Mouse (Mus musculus): ENCODE results near the gene Prpf18. TPM values are rescaled to one million over a fixed set of nuclear protein-coding genes. Genes with fewer than 3 reads are reported as not detected.

The Prpf18 gene
- 50.1 and 56.9 TPM in 2 replicates for polyA plus RNA-seq (2016; fragmentation: Nextera tagmentation; extraction: Ambion mirVana)

DNA sequence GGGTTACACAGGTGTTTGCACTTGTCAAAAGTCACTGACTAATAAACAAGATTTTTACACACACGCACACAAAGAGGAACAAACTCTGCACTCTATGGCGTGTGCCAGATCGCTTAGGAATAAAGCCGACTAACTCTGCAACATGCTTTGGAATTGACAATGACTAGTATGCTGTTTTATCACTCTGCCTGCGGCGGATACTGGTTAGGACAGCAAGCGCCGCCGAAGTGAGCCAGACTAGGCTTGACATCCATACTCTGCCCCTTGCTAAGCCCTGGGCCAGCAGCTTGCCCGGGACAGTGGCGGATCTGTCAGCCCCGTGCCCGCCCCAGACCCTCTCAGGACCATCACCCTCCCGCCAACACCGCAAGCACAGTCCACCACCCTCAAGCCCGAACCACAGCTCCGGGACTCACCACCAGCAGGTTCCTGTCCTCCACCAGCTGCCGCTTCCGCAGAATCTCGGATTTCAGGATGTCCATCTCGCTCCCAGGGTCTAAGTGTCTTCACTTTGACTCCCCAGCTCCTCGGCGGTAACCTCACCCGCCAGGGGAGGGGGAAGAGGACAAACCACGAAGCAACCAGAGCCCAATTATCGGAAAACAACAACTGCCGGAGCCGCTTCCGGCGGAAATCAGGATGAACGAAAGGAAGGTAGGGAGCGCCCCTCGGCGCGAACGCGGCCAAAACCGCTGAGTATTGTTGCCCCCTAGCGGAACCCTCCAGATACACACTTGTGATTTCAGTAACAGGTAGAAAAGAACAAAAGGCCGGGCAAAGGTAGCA is at the start of gene Prpf18:
Gene Prpf18, minus strand, starts transcription at position 614 of the 786 bp plus-strand sequence.
- 1% methylated on average over 40 of the region's 40 CpGs for WGBS
- Histone ChIP-seq H3K4me1 (peaks cover 11% of the 10 kb centered on the region), H3K9ac (peak within 1 kb of the TSS; percentile 92), H3K27me3 (no peaks in the 10 kb centered on the region), H3K9me3 (replicated peaks) (no peaks in the 10 kb centered on the region), H3K36me3 (peaks cover 4% of the 10 kb centered on the region; the same call in 1 of the 2 replicates), H3K27ac (peak within 1 kb of the TSS; percentile 78), H3K4me2 (replicated peaks) (peak within 1 kb of the TSS; percentile 78), H3K4me3 (peak within 1 kb of the TSS; percentile 92)
- ATAC-seq (ENCODE audit: low FRiP score), result peak; percentile 89

DNA sequence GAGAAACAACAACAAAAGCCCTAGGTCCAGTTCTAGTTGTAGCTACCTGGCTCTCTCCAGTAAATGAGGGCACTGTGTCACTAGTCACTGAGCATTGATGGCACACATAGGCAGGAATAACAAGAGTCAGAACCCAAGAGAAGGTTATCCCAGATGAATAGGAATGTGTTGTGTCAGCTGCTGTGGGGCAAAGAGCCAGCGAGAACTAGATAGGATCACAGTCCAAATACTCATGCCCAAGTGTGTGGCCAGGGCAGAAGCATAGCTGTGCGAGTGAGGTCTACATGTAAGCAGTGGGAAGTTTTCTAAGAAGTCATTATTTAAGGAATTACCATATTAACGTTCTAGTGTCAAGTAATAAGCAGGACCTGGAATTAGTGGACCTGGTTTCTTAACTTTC is 28.0 kb upstream of the Prpf18 start:
- H3K4me2 ChIP-seq (replicated peaks), result no peak overlapping the region
- no peak overlapping the region for H3K4me3 ChIP-seq
- H3K27ac ChIP-seq, result no peak overlapping the region
- H3K9ac ChIP-seq, result no peak overlapping the region
- no peaks in the 10 kb centered on the region for H3K36me3 ChIP-seq
- H3K27me3 ChIP-seq, result no peaks in the 10 kb centered on the region
- no peaks in the 10 kb centered on the region for H3K9me3 ChIP-seq (replicated peaks)
- H3K4me1 ChIP-seq, result no peaks in the 10 kb centered on the region
- 81% methylated on average over 3 of the region's 3 CpGs for WGBS
- ATAC-seq (ENCODE audit: low FRiP score), result no peak

DNA sequence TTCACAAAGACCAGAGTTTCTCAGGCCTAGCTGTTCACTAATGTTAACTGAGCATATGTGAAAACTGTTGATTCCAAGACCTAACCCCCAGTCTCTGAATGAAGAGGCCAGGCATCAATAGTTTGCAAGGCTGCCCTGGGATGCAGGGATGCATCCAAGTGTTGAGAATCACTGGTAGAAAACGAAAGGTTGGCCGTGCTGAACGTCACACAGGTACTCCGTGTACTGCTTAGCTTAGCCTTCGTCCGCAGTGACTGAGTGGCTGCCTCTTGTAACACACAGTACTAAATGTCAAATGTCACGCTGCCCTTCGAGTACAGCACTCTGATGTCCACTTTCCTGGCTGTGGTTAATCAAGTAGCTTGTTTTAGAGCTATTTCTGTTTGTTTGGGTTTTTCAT is 19.7 kb upstream of the Prpf18 start:
- Histone ChIP-seq H3K9ac (no peak overlapping the region), H3K36me3 (no peaks in the 10 kb centered on the region), H3K4me1 (no peaks in the 10 kb centered on the region), H3K9me3 (replicated peaks) (no peaks in the 10 kb centered on the region), H3K27ac (no peak overlapping the region), H3K4me3 (no peak overlapping the region), H3K27me3 (no peaks in the 10 kb centered on the region), H3K4me2 (replicated peaks) (no peak overlapping the region)
- WGBS, result 87% methylated on average over 8 of the region's 8 CpGs
- no peak for ATAC-seq (ENCODE audit: low FRiP score)

DNA sequence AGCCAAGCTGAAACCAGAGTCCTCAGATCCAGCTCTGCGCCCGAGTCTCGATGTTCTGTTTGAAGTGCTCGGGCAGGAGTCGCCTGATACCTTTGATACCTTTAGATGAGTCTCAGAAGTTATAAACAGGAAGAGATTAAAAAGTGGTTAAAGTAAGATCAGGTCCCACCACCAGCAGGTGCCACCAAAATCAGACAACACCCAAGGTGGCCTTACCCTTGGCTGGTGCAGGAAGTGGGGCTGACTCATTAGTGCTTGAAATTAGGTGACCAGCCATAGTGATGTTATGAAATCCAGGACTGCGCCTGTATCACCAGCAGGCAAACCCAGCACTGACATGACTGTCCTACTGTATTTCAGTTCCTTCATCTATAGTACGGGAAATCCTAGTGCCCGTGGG is 17.8 kb upstream of the Prpf18 start:
- Histone ChIP-seq H3K9ac (no peak overlapping the region), H3K27ac (no peak overlapping the region), H3K4me3 (no peak overlapping the region), H3K36me3 (no peaks in the 10 kb centered on the region), H3K4me2 (replicated peaks) (no peak overlapping the region), H3K9me3 (replicated peaks) (no peaks in the 10 kb centered on the region), H3K4me1 (no peaks in the 10 kb centered on the region), H3K27me3 (no peaks in the 10 kb centered on the region)
- 92% methylated on average over 8 of the region's 8 CpGs for WGBS
- no peak for ATAC-seq (ENCODE audit: low FRiP score)

DNA sequence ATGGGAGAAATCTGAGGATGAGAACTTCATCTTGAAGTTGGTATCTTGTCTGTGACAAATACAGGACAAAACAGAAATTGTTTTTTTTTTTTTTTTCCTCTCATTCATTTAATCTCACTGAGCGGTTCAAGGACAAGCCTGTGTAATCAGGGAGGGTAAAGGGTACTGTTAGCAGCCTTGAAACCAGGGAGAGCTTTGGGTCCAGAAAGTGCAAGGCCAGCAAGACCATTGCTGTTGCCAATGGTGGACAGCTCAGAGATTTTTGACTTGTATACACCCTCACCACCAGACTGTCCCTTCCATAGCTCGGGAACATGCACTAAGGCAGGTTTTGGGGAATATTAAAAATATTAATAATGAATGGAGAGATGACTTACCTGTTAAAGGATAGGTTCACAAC is 16.7 kb upstream of the Prpf18 start:
- Histone ChIP-seq H3K27ac (no peak overlapping the region), H3K4me3 (no peak overlapping the region), H3K27me3 (no peaks in the 10 kb centered on the region), H3K36me3 (no peaks in the 10 kb centered on the region), H3K4me1 (no peaks in the 10 kb centered on the region), H3K9ac (no peak overlapping the region), H3K4me2 (replicated peaks) (no peak overlapping the region), H3K9me3 (replicated peaks) (no peaks in the 10 kb centered on the region)
- 88% methylated on average over 2 of the region's 2 CpGs for WGBS
- no peak for ATAC-seq (ENCODE audit: low FRiP score)

DNA sequence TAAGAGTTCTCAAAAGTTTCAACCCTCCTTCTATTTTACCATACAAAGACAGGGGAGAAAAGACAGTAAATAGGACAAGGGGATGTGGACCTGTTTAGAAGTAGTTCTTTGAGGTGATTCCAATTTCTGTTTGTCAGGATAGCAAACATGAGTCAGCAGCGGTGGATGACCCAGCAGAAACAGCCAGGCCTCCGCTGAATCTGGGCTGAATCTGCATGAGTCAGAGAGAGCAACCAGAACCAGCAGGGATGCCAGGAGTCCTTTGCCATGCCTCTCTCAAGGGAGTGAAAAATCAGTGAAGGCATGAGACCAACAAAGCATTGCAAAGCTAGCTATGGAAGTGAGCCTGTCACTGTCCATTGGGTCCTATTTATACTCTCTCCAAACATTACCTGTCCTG is 8.8 kb upstream of the Prpf18 start:
- no peaks in the 10 kb centered on the region for H3K27me3 ChIP-seq
- no peaks in the 10 kb centered on the region for H3K4me1 ChIP-seq
- no peak for ATAC-seq (ENCODE audit: low FRiP score)
- WGBS, result 92% methylated on average over 2 of the region's 2 CpGs
- H3K4me3 ChIP-seq, result no peak overlapping the region
- no peak overlapping the region for H3K27ac ChIP-seq
- H3K9ac ChIP-seq, result no peak overlapping the region
- no peak overlapping the region for H3K4me2 ChIP-seq (replicated peaks)
- H3K9me3 ChIP-seq (replicated peaks), result no peaks in the 10 kb centered on the region
- no peaks in the 10 kb centered on the region for H3K36me3 ChIP-seq

DNA sequence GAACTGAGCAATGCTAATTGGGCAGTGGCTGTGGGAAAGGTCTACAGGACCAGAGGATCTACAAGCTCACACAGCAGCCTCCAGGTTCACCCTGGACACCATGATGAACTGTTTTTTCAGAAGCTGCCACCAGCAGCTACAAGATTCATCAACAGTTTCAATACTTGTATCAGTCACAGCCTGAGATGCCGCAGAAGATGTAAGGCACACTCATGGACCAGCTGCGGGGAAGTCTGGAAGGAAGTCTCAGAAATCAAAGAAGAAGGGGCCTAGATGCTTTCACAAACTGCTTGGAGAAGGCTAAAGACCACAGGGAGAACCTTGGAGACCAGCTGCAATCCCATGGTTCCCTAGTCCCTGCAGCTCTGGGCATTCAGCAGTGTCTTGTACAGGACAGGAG is 2.3 kb downstream of the Prpf18 start:
- no peak overlapping the region for H3K4me3 ChIP-seq
- no peak overlapping the region for H3K9ac ChIP-seq
- H3K4me2 ChIP-seq (replicated peaks), result no peak overlapping the region
- H3K9me3 ChIP-seq (replicated peaks), result no peaks in the 10 kb centered on the region
- no peak for ATAC-seq (ENCODE audit: low FRiP score)
- WGBS, result 93% methylated on average over 2 of the region's 2 CpGs
- no peaks in the 10 kb centered on the region for H3K27me3 ChIP-seq
- H3K36me3 ChIP-seq, result peaks cover 20% of the 10 kb centered on the region
- H3K27ac ChIP-seq, result no peak overlapping the region
- peaks cover 11% of the 10 kb centered on the region for H3K4me1 ChIP-seq

DNA sequence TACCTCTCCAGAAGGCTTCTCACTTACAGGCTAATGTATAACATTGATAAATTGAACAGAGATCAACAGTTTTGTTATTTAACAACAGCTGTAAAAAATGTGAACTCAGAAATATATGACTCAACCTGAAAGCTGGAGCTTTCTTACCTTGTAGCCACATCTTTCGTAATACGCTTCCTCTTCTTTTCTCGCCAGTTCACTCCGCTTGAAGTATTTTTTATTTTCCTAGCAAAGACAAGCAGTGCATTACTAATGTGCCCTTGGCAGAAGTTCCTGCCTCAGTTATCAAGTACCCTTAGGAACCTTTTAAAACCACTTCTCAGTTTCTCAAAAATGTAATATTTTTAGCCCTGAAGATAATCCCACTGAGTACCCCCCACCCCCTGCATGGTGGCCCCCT is 3.8 kb downstream of the Prpf18 start:
- Histone ChIP-seq H3K27me3 (no peaks in the 10 kb centered on the region), H3K4me2 (replicated peaks) (no peak overlapping the region), H3K36me3 (peaks cover 25% of the 10 kb centered on the region), H3K9me3 (replicated peaks) (no peaks in the 10 kb centered on the region), H3K9ac (no peak overlapping the region), H3K4me3 (no peak overlapping the region), H3K4me1 (peaks cover 11% of the 10 kb centered on the region), H3K27ac (no peak overlapping the region)
- 96% methylated on average over 4 of the region's 4 CpGs for WGBS
- ATAC-seq (ENCODE audit: low FRiP score), result no peak

DNA sequence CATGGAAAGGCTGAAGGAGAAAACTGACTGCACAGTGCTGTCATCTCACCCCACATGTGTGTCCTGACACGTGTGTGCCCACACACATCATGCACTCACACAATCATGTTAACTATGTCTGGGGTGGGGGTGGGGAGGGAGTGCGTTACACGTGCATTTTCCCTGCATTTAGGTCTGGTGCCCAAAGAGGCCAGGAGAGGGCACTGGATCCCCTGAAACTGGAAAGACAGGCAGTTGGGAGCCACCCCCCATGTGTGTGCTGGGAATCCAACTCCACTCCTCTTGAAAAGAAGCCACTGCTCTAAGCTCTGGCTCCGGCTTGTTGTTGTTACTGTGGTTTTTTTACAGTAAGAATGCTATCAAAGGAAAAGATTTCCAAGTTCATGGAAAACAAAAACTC is 6.8 kb downstream of the Prpf18 start:
- Histone ChIP-seq H3K4me3 (no peak overlapping the region), H3K27me3 (no peaks in the 10 kb centered on the region), H3K9ac (no peak overlapping the region), H3K27ac (no peak overlapping the region), H3K4me1 (no peaks in the 10 kb centered on the region), H3K36me3 (peaks cover 45% of the 10 kb centered on the region), H3K9me3 (replicated peaks) (no peaks in the 10 kb centered on the region), H3K4me2 (replicated peaks) (no peak overlapping the region)
- whole genome bisulfite sequencing, result 73% methylated on average over 4 of the region's 4 CpGs
- ATAC-seq (ENCODE audit: low FRiP score), result no peak

DNA sequence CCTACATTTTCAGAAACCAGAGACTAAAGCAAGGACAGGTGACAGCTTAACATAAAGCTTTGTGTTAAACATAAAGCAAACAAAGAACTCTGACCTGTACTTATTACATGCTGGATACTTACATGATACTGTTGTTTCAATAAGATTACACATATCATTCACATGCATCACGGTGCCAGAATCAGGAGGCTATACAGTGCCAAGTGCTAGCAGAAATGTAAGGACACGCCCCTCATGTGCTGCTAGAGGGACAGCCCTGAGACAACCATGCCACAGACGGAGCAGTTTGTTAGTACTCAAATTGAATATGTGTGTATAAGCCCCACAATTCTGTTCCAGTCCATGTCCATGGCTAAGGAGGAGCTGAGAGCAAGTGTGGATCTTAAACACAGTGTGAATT is 13.7 kb downstream of the Prpf18 start:
- Histone ChIP-seq H3K36me3 (peaks cover 82% of the 10 kb centered on the region), H3K27ac (no peak overlapping the region), H3K4me2 (replicated peaks) (no peak overlapping the region), H3K9me3 (replicated peaks) (no peaks in the 10 kb centered on the region), H3K4me3 (no peak overlapping the region), H3K9ac (no peak overlapping the region), H3K4me1 (no peaks in the 10 kb centered on the region), H3K27me3 (no peaks in the 10 kb centered on the region)
- no peak for ATAC-seq (ENCODE audit: low FRiP score)
- WGBS, result 82% methylated on average over 3 of the region's 3 CpGs

DNA sequence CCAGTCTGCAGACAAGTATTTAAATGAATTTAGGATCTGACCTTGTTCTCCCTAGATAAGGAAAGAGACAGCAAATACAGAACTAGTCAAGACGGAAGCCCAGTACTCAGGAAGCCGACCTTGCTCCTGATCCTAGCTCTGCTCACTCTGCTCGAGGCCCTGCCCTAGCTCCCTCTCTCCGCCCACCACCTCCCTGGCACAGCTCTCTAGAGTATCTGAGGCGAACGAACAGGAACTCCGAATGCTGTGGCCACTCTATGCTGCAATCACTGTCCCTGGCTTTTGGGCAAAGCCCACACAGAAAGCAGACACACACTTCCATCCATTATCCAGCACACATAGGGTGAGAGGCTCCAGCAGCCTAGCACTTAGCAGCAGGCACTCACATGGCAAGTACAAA is 15.3 kb downstream of the Prpf18 start:
- no peak overlapping the region for H3K9ac ChIP-seq
- WGBS, result 86% methylated on average over 7 of the region's 7 CpGs
- H3K36me3 ChIP-seq, result peaks cover 85% of the 10 kb centered on the region
- H3K27me3 ChIP-seq, result no peaks in the 10 kb centered on the region
- H3K27ac ChIP-seq, result no peak overlapping the region
- no peak overlapping the region for H3K4me2 ChIP-seq (replicated peaks)
- H3K4me3 ChIP-seq, result no peak overlapping the region
- ATAC-seq (ENCODE audit: low FRiP score), result no peak
- H3K9me3 ChIP-seq (replicated peaks), result no peaks in the 10 kb centered on the region
- H3K4me1 ChIP-seq, result no peaks in the 10 kb centered on the region

DNA sequence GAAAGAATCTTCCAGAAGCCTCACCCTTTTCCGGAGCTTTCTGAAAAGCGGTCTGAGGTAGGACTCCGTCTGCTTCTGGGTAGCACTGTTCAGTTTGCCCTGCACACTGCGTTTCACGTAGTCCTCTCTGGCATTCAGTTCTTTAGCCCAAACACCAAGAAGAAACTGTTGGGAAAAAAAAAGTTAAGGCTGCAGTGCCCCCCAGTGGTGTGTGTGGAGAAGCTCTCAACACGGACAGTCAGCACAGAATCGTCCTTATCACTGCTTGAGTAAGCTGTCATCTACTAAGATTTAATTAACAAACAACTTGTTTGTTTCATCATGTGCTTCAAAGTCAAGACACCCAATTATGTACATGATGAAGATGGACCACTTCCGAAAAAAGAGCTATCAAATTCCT is 16.1 kb downstream of the Prpf18 start:
- no peaks in the 10 kb centered on the region for H3K27me3 ChIP-seq
- no peak overlapping the region for H3K9ac ChIP-seq
- H3K36me3 ChIP-seq, result peaks cover 82% of the 10 kb centered on the region
- no peaks in the 10 kb centered on the region for H3K9me3 ChIP-seq (replicated peaks)
- no peak overlapping the region for H3K4me2 ChIP-seq (replicated peaks)
- no peak overlapping the region for H3K27ac ChIP-seq
- no peak overlapping the region for H3K4me3 ChIP-seq
- ATAC-seq (ENCODE audit: low FRiP score), result no peak
- 91% methylated on average over 8 of the region's 8 CpGs for WGBS
- H3K4me1 ChIP-seq, result no peaks in the 10 kb centered on the region

DNA sequence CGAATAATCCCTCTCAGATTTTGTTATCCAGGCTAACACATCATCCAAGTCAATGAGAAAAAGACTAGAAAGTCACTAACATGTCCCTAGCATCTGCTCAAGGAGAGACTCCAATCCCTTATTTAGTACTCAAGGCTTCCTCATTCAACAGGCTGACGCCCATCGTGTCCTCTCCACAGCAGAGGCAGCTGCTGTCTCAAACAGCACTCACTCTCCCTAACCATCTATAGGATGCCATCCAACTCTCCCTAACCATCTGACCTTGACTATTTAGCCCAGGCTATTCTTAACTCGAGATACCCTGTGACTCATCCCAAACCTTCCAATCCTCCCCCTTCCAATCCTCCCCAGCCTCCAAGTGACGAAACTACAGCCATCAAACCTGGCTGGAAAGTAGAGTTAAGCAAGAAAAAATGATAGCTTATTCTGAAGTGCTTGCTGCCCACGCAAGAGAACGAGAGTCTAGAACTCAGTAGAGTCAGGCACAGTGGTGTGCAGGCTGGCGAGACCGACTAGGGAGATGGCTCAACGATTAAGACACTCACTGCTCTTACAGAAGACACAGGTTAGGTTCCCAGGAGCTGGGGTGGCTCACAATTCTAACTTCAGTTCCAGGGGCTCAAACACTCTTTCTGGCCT is 21.6 kb downstream of the Prpf18 start:
- WGBS, result 97% methylated on average over 10 of the region's 10 CpGs
- Histone ChIP-seq H3K4me1 (no peaks in the 10 kb centered on the region), H3K9ac (no peak overlapping the region), H3K4me3 (no peak overlapping the region), H3K27ac (no peak overlapping the region), H3K9me3 (replicated peaks) (no peaks in the 10 kb centered on the region), H3K36me3 (peaks cover 50% of the 10 kb centered on the region), H3K27me3 (no peaks in the 10 kb centered on the region), H3K4me2 (replicated peaks) (no peak overlapping the region)
- no peak for ATAC-seq (ENCODE audit: low FRiP score)
